ENCODE assay signal across 13 mouse cellular contexts in the genomic region with DNA sequence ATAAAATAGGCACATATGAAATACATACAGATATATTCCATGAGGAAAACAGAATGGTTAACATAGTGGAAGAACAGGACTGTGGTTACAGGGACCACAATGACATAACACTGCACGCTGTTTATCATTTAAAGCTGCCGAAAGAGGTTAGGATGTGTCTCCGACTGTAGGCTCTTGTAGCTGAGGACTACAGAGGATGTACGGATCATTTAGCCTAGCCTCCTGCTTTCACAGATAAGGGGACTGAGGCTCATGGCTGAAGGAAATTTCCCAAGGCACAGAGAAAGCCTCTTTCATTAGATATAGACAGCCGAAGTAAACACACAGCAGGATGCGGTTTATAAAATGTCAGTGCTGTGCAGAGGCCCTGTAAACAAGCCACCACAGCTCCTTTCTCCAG. TPM values are rescaled to one million over a fixed set of nuclear protein-coding genes. Genes with fewer than 3 reads are reported as not detected.
A peak's percentile ranks its signal among the peaks of the same experiment; 100 is the strongest.
DNase-seq lines count a peak whose midpoint lies in the region; ATAC-seq lines count a peak whose summit lies in the region.
"Had no signal": no experiment of that assay in that cellular context is flagged by ENCODE, and none has a peak within 500 bp of the region (broad histone marks: within the 10 kb centered on the region; RNA-seq: fewer than 3 reads in every experiment).

No protein-coding gene starts in this region.

- no peak overlapping the region for H3K4me3 ChIP-seq in intestine, embryonic 16.5 days (ENCODE audit: low read length)
- no peak overlapping the region for H3K4me3 ChIP-seq in intestine, embryonic 15.5 days (replicated peaks)
- H3K4me3 ChIP-seq: embryonic facial prominence, embryonic 10.5 days; forebrain, embryonic 15.5 days; limb, embryonic 12.5 days; myocyte had no signal

- no peaks in the 10 kb centered on the region for H3K9me3 ChIP-seq in intestine, embryonic 16.5 days (ENCODE audit: control insufficient read depth, low read length)
- no peaks in the 10 kb centered on the region for H3K9me3 ChIP-seq in intestine, embryonic 15.5 days
- H3K9me3 ChIP-seq: embryonic facial prominence, embryonic 10.5 days; forebrain, embryonic 15.5 days; limb, embryonic 12.5 days had no signal

- no peaks in the 10 kb centered on the region for H3K27me3 ChIP-seq in intestine, embryonic 16.5 days (replicated peaks; ENCODE audit: control insufficient read depth, insufficient read depth, low read length)
- no peaks in the 10 kb centered on the region for H3K27me3 ChIP-seq in intestine, embryonic 15.5 days (replicated peaks)
- H3K27me3 ChIP-seq: forebrain, embryonic 15.5 days; limb, embryonic 12.5 days had no signal

- no peak overlapping the region for H3K9ac ChIP-seq in intestine, embryonic 16.5 days (ENCODE audit: low read depth, low read length)
- H3K9ac ChIP-seq in intestine, embryonic 15.5 days = no peak overlapping the region
- H3K9ac ChIP-seq: forebrain, embryonic 15.5 days; limb, embryonic 12.5 days had no signal

- DNase-seq in MEL-GATA-1-ER (ENCODE audit: extremely low read depth, low read depth) = peak; percentile 44
- DNase-seq in lung, postnatal 36 days = peak; percentile 25
- no peak for DNase-seq in cerebellum, postnatal 4 days (ENCODE audit: low spot score in 2 of 2)
- DNase-seq in adrenal gland, postnatal 25 days = no peak
- DNase-seq: thymus, postnatal 25 days had no signal

- no peaks in the 10 kb centered on the region for H3K4me1 ChIP-seq in intestine, embryonic 16.5 days (ENCODE audit: control insufficient read depth, insufficient read depth, low read length)
- no peaks in the 10 kb centered on the region for H3K4me1 ChIP-seq in intestine, embryonic 15.5 days (replicated peaks)
- H3K4me1 ChIP-seq: forebrain, embryonic 15.5 days had no signal

- WGBS in intestine, embryonic 16.5 days = 48% methylated on average over 6 of the region's 6 CpGs
- WGBS in intestine, embryonic 15.5 days = 39% methylated on average over 6 of the region's 6 CpGs

- H3K36me3 ChIP-seq in intestine, embryonic 16.5 days (ENCODE audit: control insufficient read depth, insufficient read depth, low read length) = no peaks in the 10 kb centered on the region
- no peaks in the 10 kb centered on the region for H3K36me3 ChIP-seq in intestine, embryonic 15.5 days
- H3K36me3 ChIP-seq: embryonic facial prominence, embryonic 10.5 days; forebrain, embryonic 15.5 days; limb, embryonic 12.5 days had no signal

- no peak overlapping the region for H3K4me2 ChIP-seq in intestine, embryonic 16.5 days (ENCODE audit: low read depth, low read length)
- no peak overlapping the region for H3K4me2 ChIP-seq in intestine, embryonic 15.5 days (replicated peaks)
- H3K4me2 ChIP-seq: forebrain, embryonic 15.5 days; limb, embryonic 12.5 days had no signal

- H3K27ac ChIP-seq in intestine, embryonic 16.5 days (ENCODE audit: low read length) = no peak overlapping the region
- H3K27ac ChIP-seq in intestine, embryonic 15.5 days = no peak overlapping the region
- H3K27ac ChIP-seq: forebrain, embryonic 15.5 days; limb, embryonic 12.5 days had no signal

- peak; percentile 28; the same call in 1 of the 2 replicates for ATAC-seq in intestine, embryonic 16.5 days
- no peak for ATAC-seq in intestine, embryonic 15.5 days
- ATAC-seq in common myeloid progenitor, adult 5-6 weeks (replicated peaks; ENCODE audit: low read depth, poor library complexity, severe bottlenecking) = peak; percentile 83
- ATAC-seq: activated CD4-positive, CD25-positive, alpha-beta regulatory T cell, adult 4 months; forebrain, embryonic 15.5 days had no signal

RNA-seq across cellular contexts. Expression of gene Ica1, which starts 8.5 kb away (rescaled TPM):
- polyA plus RNA-seq in intestine, embryonic 16.5 days (2015; fragmentation: Nextera tagmentation; extraction: Ambion mirVana) = 18.9 and 19.2 TPM in 2 replicates
- polyA plus RNA-seq in intestine, embryonic 15.5 days (2015; fragmentation: Nextera tagmentation; extraction: Ambion mirVana) = 19.5 and 23.6 TPM in 2 replicates
- total RNA-seq in common myeloid progenitor, adult 5-6 weeks (2017) = 27.6 and 28.1 TPM in 2 replicates
- 40.9 and 45.0 TPM in 2 replicates for total RNA-seq in adrenal gland, postnatal 25 days (2021)

Comparison
In these comparisons a context has a peak if more than half of its experiments do, and no peak if none do; other contexts are left out.
1. DNase-seq: peak in MEL-GATA-1-ER (single experiment) and lung, postnatal 36 days (single experiment); none in cerebellum, postnatal 4 days (0 of 2) and adrenal gland, postnatal 25 days (single experiment).